Mouse (Mus musculus) layer of hippocampus, postnatal 25 days (tissue): ENCODE measurements around the gene Foxq1. TPM values are rescaled to one million over a fixed set of nuclear protein-coding genes. Genes with fewer than 3 reads are reported as not detected.

Experiments used
- DNase-seq, 2 experiments: peaks; one replicate each; pipeline ENCODE4 v3.0.0; 2022; ENCODE audit warnings: mixed read lengths in 2 of 2, low spot score in 1 of 2; ENCODE audit errors: extremely low spot score in 1 of 2
- total RNA-seq, 2 experiments: library from RNA; stranded (reverse); gene quantifications; 2 replicates each; pipeline ENCODE4 v1.2.3; 2021

Foxq1 gene
- total RNA-seq, 2 experiments from 2014 or later = 2.4 to 2.5 TPM

DNA sequence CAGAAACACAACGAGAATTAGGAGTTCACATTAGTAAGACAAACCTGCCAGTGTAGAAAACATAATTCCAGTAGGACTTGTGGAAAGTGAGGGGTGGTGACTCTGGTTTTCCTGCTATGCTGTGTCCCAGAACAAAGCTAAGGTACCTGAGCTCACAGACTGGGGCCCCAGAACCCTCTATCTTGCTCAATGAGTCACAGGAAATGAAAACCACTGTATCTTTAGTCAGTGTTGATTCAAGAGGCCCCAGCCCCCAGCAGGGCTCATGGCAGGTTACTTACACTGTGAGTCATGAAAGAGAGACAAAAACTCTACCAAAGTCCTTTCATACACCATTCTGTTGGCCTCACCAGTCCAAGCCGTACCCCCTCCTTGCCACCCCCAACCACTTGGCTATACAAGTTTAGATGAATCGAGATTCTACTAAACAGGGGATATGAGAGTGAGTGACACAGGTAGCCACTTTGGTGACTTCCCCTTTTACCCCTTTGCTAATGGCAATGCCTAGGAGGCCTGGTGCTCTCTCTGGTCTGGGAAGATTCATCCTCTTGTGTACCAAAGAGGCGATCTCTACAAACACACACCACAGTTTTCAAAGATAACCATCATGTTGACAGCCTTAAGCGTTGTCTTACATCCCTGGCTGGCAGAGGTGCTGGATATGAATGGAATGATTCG lies 11.8 kb downstream of the Foxq1 start:
- DNase-seq = no peak

GRCm38 (mm10) chr13:31572806-31573508 lies 17.0 kb downstream of the Foxq1 start:
- no peak for DNase-seq

DNA sequence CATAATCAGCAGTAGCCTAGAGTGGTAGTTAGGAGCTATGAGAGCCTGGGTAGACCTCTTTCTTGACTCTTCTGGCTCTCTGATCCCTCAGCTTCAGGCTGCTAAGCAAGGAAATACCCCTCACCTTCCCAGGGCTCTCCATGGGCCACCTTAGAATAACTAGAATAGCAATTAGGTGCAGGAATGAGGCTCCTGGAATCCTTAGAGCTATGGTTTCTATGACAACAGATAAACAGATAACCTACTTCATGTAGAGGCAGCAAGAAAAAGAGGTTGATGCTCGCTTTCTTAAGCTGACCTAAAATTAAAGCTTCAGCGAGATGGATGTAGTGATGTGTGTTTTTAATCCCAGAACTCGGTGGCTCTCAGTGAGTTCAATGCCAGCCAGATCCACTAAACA lies 18.7 kb downstream of the Foxq1 start:
- DNase-seq = no peak

GRCm38 (mm10) chr13:31576696-31577095 lies 20.8 kb downstream of the Foxq1 start:
- DNase-seq = no peak

DNA sequence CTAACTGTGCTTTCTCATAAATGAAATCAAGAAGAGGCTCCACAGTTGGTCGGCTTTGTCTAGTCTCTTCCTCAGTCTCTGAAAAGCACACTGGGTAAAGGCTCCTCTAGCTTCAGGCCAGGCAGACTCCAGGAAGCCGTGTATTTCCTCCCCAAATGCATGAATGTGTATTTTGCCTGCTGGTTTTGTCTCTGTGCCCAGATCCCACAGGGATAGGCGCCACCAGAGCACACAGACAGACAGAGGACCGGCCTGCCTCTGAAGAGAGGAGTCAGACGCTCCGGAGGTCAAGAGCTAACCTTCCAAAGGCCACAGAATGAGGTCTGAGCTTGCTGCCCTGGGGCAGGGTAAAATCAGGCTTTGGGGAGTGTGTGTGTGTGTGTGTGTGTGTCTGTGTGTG lies 21.6 kb downstream of the Foxq1 start:
- DNase-seq = no peak

- no peak for DNase-seq
Observed at GRCm38 (mm10) chr13:31578389-31578788, 22.5 kb downstream of the Foxq1 start.

DNA sequence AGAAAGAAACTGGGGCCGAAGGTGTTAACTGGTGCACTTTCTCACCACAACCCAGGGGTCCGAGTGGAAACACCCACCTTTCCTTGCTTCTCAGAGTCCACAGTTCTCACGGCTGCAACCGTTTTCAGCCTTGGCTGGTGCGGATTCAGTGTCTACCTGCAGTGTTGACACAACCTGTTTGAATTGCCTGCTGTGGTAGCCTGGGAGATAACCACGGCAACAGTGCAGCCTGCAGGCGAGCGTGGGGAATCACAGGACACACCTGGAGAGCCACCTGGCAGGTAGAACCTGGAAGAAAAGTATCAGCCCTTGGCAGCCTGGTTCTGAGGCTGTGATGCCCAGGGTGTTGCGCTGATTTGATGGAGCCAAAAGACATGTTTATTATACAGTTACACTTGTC lies 23.9 kb downstream of the Foxq1 start:
- no peak for DNase-seq

GRCm38 (mm10) chr13:31587341-31587740 lies 31.4 kb downstream of the Foxq1 start:
- no peak for DNase-seq

DNA sequence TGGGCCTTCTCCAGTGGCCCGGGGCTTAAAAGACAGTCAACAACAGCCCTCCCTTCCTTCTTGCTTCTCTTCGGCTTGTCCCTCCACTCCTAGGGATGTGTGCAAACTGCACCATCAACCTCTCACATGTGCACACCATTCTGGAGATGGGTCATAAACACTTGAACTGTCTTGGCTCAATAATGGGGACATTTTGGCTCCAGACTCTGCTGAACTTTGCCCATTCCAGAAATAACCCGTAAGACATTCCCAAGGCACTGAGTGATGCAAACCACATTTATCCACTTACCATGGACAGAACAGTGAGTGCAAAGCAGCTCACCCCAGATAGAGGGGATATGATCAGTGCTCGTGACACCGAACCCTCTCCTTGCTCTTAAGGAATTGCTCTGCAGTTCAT lies 43.6 kb downstream of the Foxq1 start:
- no peak for DNase-seq

GRCm38 (mm10) chr13:31603964-31604363 lies 48.0 kb downstream of the Foxq1 start:
- no peak for DNase-seq

Other genes starting within 250 kb of the Foxq1 start
- under 1 TPM; 0.59 to 0.85 TPM for gene A530084C06Rik, start 3.2 kb downstream of the Foxq1 start, total RNA-seq
- 1 to 10 TPM; 4.1 to 5.7 TPM for gene Foxf2, start 69.7 kb downstream of the Foxq1 start, total RNA-seq